18 mouse cellular contexts compared by ENCODE assay signal in genomic region chr17:27401200-27401599, GRCm38 (mm10).
DNase-seq lines count a peak whose midpoint lies in the region; ATAC-seq and TF ChIP-seq lines count a peak whose summit lies in the region.
"Had no signal": no experiment of that assay in that cellular context is flagged by ENCODE, and none has a peak within 500 bp of the region (broad histone marks: within the 10 kb centered on the region; RNA-seq: fewer than 3 reads in every experiment).

No protein-coding gene starts in this region.

- no peaks in the 10 kb centered on the region for H3K9me3 ChIP-seq in forebrain, postnatal 0 days (ENCODE audit: low read length)
- peaks cover 3% of the 10 kb centered on the region; the same call in 1 of the 2 replicates for H3K9me3 ChIP-seq in forebrain, embryonic 16.5 days (ENCODE audit: control insufficient read depth, low read length)
- peaks cover 2% of the 10 kb centered on the region; the same call in 1 of the 2 replicates for H3K9me3 ChIP-seq in limb, embryonic 11.5 days (ENCODE audit: control insufficient read depth, low read length)
- H3K9me3 ChIP-seq in neural tube, embryonic 11.5 days (ENCODE audit: control insufficient read depth, low read length): no peaks in the 10 kb centered on the region
- H3K9me3 ChIP-seq: embryonic facial prominence, embryonic 12.5 days; heart, embryonic 10.5 days; intestine, embryonic 15.5 days; liver, embryonic 15.5 days had no signal

- H3K27me3 ChIP-seq in forebrain, postnatal 0 days (ENCODE audit: insufficient read depth, low read length): no peaks in the 10 kb centered on the region
- no peaks in the 10 kb centered on the region; the same call in 1 of the 2 replicates for H3K27me3 ChIP-seq in forebrain, embryonic 16.5 days (replicated peaks; ENCODE audit: control insufficient read depth, insufficient read depth, low read length)
- no peaks in the 10 kb centered on the region for H3K27me3 ChIP-seq in limb, embryonic 11.5 days (ENCODE audit: control insufficient read depth, insufficient read depth, low read length)
- no peaks in the 10 kb centered on the region for H3K27me3 ChIP-seq in neural tube, embryonic 11.5 days (ENCODE audit: control insufficient read depth, insufficient read depth, low read length)
- H3K27me3 ChIP-seq: embryonic facial prominence, embryonic 12.5 days; intestine, embryonic 15.5 days; liver, embryonic 15.5 days had no signal

- 19% methylated on average over 13 of the region's 13 CpGs for WGBS in forebrain, postnatal 0 days
- WGBS in forebrain, embryonic 16.5 days: 13% methylated on average over 13 of the region's 13 CpGs
- 12% methylated on average over 13 of the region's 13 CpGs for WGBS in limb, embryonic 11.5 days
- WGBS in neural tube, embryonic 11.5 days: 28% methylated on average over 13 of the region's 13 CpGs

- TF ChIP-seq CTCF in forebrain, postnatal 0 days (IDR thresholded peaks at IDR 0.05; ENCODE audit: low read depth): no peak

- no peak for DNase-seq in forebrain, postnatal 0 days
- peak; percentile 18 for DNase-seq in embryo, embryonic 9.5 days (ENCODE audit: extremely low spot score)
- peak; percentile 31 for DNase-seq in limb, embryonic 11.5 days (ENCODE audit: low spot score)
- DNase-seq in neural tube, embryonic 11.5 days (ENCODE audit: low spot score): peak; percentile 54
- no peak for DNase-seq in lung, postnatal 14 days
- DNase-seq in frontal cortex, postnatal 25 days (ENCODE audit: low spot score in 2 of 2): no peak
- no peak for DNase-seq in kidney, postnatal 10 days
- DNase-seq: adrenal gland, postnatal 25 days; cerebellum, adult 9-10 months; kidney, postnatal 25 days; layer of hippocampus, adult 9-11 months; lung, postnatal 36 days; thymus, postnatal 25 days had no signal

- no peaks in the 10 kb centered on the region for H3K4me1 ChIP-seq in forebrain, postnatal 0 days (ENCODE audit: insufficient read depth)
- H3K4me1 ChIP-seq in forebrain, embryonic 16.5 days (replicated peaks; ENCODE audit: control insufficient read depth, insufficient read depth, low read length): no peaks in the 10 kb centered on the region
- H3K4me1 ChIP-seq in limb, embryonic 11.5 days (ENCODE audit: control insufficient read depth, insufficient read depth, low read length): no peaks in the 10 kb centered on the region
- 0 out of 2 replicates have a peak, but pooled peaks cover 6% of the 10 kb centered on the region for H3K4me1 ChIP-seq in neural tube, embryonic 11.5 days (ENCODE audit: control insufficient read depth, insufficient read depth, low read length)
- H3K4me1 ChIP-seq: intestine, embryonic 15.5 days had no signal

- ATAC-seq in forebrain, postnatal 0 days: no peak
- no peak for ATAC-seq in forebrain, embryonic 16.5 days
- no peak for ATAC-seq in limb, embryonic 11.5 days (ENCODE audit: insufficient number of reproducible peaks, low FRiP score, low TSS enrichment, low read depth)
- no peak for ATAC-seq in neural tube, embryonic 11.5 days (ENCODE audit: insufficient read depth, low FRiP score, low TSS enrichment)
- ATAC-seq: intestine, embryonic 15.5 days had no signal

- no peak overlapping the region for H3K27ac ChIP-seq in forebrain, postnatal 0 days (ENCODE audit: low read depth, low read length)
- no peak overlapping the region for H3K27ac ChIP-seq in forebrain, embryonic 16.5 days (ENCODE audit: low read length)
- no peak overlapping the region for H3K27ac ChIP-seq in limb, embryonic 11.5 days (replicated peaks; ENCODE audit: low read depth, low read length)
- no peak overlapping the region for H3K27ac ChIP-seq in neural tube, embryonic 11.5 days (ENCODE audit: low read depth, low read length)
- H3K27ac ChIP-seq: embryonic facial prominence, embryonic 12.5 days; heart, embryonic 10.5 days; intestine, embryonic 15.5 days; liver, embryonic 15.5 days had no signal

- H3K9ac ChIP-seq in forebrain, postnatal 0 days: 0 out of 2 replicates have a peak overlapping the region, but pooled peaks have one; percentile 3
- H3K9ac ChIP-seq in forebrain, embryonic 16.5 days (replicated peaks; ENCODE audit: low read depth, low read length): no peak overlapping the region
- H3K9ac ChIP-seq in limb, embryonic 11.5 days (ENCODE audit: low read length): no peak overlapping the region
- no peak overlapping the region for H3K9ac ChIP-seq in neural tube, embryonic 11.5 days (ENCODE audit: low read length)
- H3K9ac ChIP-seq: embryonic facial prominence, embryonic 12.5 days; intestine, embryonic 15.5 days; liver, embryonic 15.5 days had no signal

- H3K4me2 ChIP-seq in forebrain, postnatal 0 days (ENCODE audit: low read depth): no peak overlapping the region
- no peak overlapping the region for H3K4me2 ChIP-seq in forebrain, embryonic 16.5 days (ENCODE audit: low read length)
- no peak overlapping the region for H3K4me2 ChIP-seq in limb, embryonic 11.5 days (ENCODE audit: low read depth, severe bottlenecking)
- H3K4me2 ChIP-seq in neural tube, embryonic 11.5 days (ENCODE audit: low read depth): no peak overlapping the region
- H3K4me2 ChIP-seq: embryonic facial prominence, embryonic 12.5 days; intestine, embryonic 15.5 days; liver, embryonic 15.5 days had no signal

- H3K4me3 ChIP-seq in forebrain, postnatal 0 days (ENCODE audit: low read depth, low read length): no peak overlapping the region
- H3K4me3 ChIP-seq in forebrain, embryonic 16.5 days (replicated peaks; ENCODE audit: low read length): no peak overlapping the region
- no peak overlapping the region for H3K4me3 ChIP-seq in limb, embryonic 11.5 days (ENCODE audit: low read depth, low read length)
- no peak overlapping the region for H3K4me3 ChIP-seq in neural tube, embryonic 11.5 days (ENCODE audit: low read depth, low read length)
- H3K4me3 ChIP-seq: embryonic facial prominence, embryonic 12.5 days; heart, embryonic 10.5 days; intestine, embryonic 15.5 days; liver, embryonic 15.5 days had no signal

- H3K36me3 ChIP-seq in forebrain, postnatal 0 days (ENCODE audit: insufficient read depth): no peaks in the 10 kb centered on the region
- no peaks in the 10 kb centered on the region for H3K36me3 ChIP-seq in forebrain, embryonic 16.5 days (ENCODE audit: control insufficient read depth, insufficient read depth)
- H3K36me3 ChIP-seq in limb, embryonic 11.5 days (ENCODE audit: control insufficient read depth, insufficient read depth, low read length): no peaks in the 10 kb centered on the region
- H3K36me3 ChIP-seq in neural tube, embryonic 11.5 days (ENCODE audit: control insufficient read depth, insufficient read depth, low read length): no peaks in the 10 kb centered on the region
- H3K36me3 ChIP-seq: embryonic facial prominence, embryonic 12.5 days; heart, embryonic 10.5 days; intestine, embryonic 15.5 days; liver, embryonic 15.5 days had no signal

Comparison
In these comparisons a context has a peak if more than half of its experiments do, and no peak if none do; other contexts are left out.
1. DNase-seq: peak in embryo, embryonic 9.5 days (single experiment), limb, embryonic 11.5 days (single experiment) and neural tube, embryonic 11.5 days (single experiment); none in forebrain, postnatal 0 days (single experiment), lung, postnatal 14 days (single experiment), frontal cortex, postnatal 25 days (0 of 2) and kidney, postnatal 10 days (single experiment).